Mouse (Mus musculus) CH12.LX (cell line): Measurements from ENCODE around the gene Ptgdr. TPM values are rescaled to one million over a fixed set of nuclear protein-coding genes. Genes with fewer than 3 reads are reported as not detected.
"Not testable (repeated sequence)": the region's sequence is repeated elsewhere in the genome, so short reads cannot be mapped to it uniquely, and the experiment has no call there.

Source experiments
- DNase-seq: peaks from one replicate; pipeline ENCODE4 v3.0.0-alpha.2; 2013; ENCODE audit errors: extremely low read depth
- H3K27ac ChIP-seq: 2 replicates; pipeline ENCODE4 v1.5.1; 2012; ENCODE audit warnings: low read depth, mild to moderate bottlenecking, control low read depth, moderate library complexity; ENCODE audit not compliant: insufficient read depth
- H3K27me3 ChIP-seq: replicated peaks from 2 replicates; pipeline ENCODE3; 2012; ENCODE audit warnings: inconsistent platforms
- H3K36me3 ChIP-seq, 2 experiments: replicated peaks in 1 of 2; 2 replicates each; pipeline versions ENCODE3 to v1.6.1; 2012; ENCODE audit warnings: inconsistent platforms in 1 of 2, low read length in 1 of 2, mild to moderate bottlenecking in 1 of 2, mixed read lengths in 1 of 2, moderate library complexity in 1 of 2; ENCODE audit not compliant: control insufficient read depth in 1 of 2, insufficient read depth in 1 of 2
- H3K4me1 ChIP-seq, 2 experiments: 2 replicates each; pipeline ENCODE4 v1.6.1; 2012; ENCODE audit warnings: inconsistent platforms in 1 of 2, moderate library complexity in 1 of 2; ENCODE audit not compliant: insufficient read depth in 2 of 2, control insufficient read depth in 1 of 2
- H3K4me2 ChIP-seq: 2 replicates; pipeline ENCODE4 v1.6.1; 2012; ENCODE audit warnings: low read depth, mild to moderate bottlenecking, control low read depth; ENCODE audit not compliant: poor library complexity, insufficient read depth, severe bottlenecking
- H3K4me3 ChIP-seq, 3 experiments: fragments of 150-350 bp in 1 of 3; sonication (generic) in 1 of 3; replicated peaks in 1 of 3; 2 replicates each; pipeline versions ENCODE3 to v1.5.1; 2011 to 2012; ENCODE audit warnings: low read depth in 2 of 3, low read length in 2 of 3, mild to moderate bottlenecking in 2 of 3, moderate library complexity in 2 of 3, control low read depth in 1 of 3, improper control_type of control experiment in 1 of 3, inconsistent platforms in 1 of 3, mixed read lengths in 1 of 3; ENCODE audit not compliant: poor library complexity in 1 of 3
- H3K79me2 ChIP-seq: replicated peaks from 2 replicates; pipeline ENCODE4 v1.6.1; 2012; ENCODE audit warnings: mild to moderate bottlenecking, moderate library complexity; ENCODE audit not compliant: control insufficient read depth, poor library complexity, insufficient read depth, severe bottlenecking; ENCODE audit errors: extremely low read depth
- H3K9ac ChIP-seq: 2 replicates; pipeline ENCODE4 v1.6.1; 2012; ENCODE audit warnings: low read depth, mild to moderate bottlenecking, control low read depth, moderate library complexity; ENCODE audit not compliant: insufficient read depth
- H3K9me3 ChIP-seq: replicated peaks from 2 replicates; pipeline ENCODE3; 2012; ENCODE audit warnings: low read length, inconsistent platforms, mixed read lengths
- ELF1 ChIP-seq: IDR thresholded peaks from 2 replicates; pipeline ENCODE4 v1.6.1; 2014; ENCODE audit warnings: low read depth, mild to moderate bottlenecking, inconsistent platforms, low read length, improper control_type of control experiment
- EP300 ChIP-seq: IDR thresholded peaks from 2 replicates; pipeline ENCODE4 v1.6.1; 2011; ENCODE audit warnings: low read length, improper control_type of control experiment
- ETS1 ChIP-seq: conservative IDR thresholded peaks from 2 replicates; pipeline ENCODE4 v1.6.1; 2012; ENCODE audit warnings: low read depth, mild to moderate bottlenecking, inconsistent platforms, low read length, improper control_type of control experiment, moderate library complexity
- GABPA ChIP-seq: IDR thresholded peaks from 2 replicates; pipeline ENCODE4 v1.6.1; 2012; ENCODE audit warnings: low read depth, low read length, improper control_type of control experiment, inconsistent platforms; ENCODE audit not compliant: insufficient replicate concordance
- IRF4 ChIP-seq: IDR thresholded peaks from 2 replicates; pipeline ENCODE4 v1.6.1; 2014; ENCODE audit warnings: low read depth, mild to moderate bottlenecking, inconsistent platforms, low read length, improper control_type of control experiment
- MAX ChIP-seq: IDR thresholded peaks from 2 replicates; pipeline ENCODE4 v1.6.1; 2011; ENCODE audit warnings: low read length, improper control_type of control experiment
- MEF2A ChIP-seq: IDR thresholded peaks from 2 replicates; pipeline ENCODE4 v1.6.1; 2014; ENCODE audit warnings: low read depth, mild to moderate bottlenecking, inconsistent platforms, low read length, improper control_type of control experiment, borderline replicate concordance
- MYC ChIP-seq: IDR thresholded peaks from 2 replicates; pipeline ENCODE4 v1.6.1; 2011; ENCODE audit warnings: low read depth, mild to moderate bottlenecking, improper control_type of control experiment, low read length
- NELFE ChIP-seq: IDR thresholded peaks from 2 replicates; pipeline ENCODE4 v1.6.1; 2011; ENCODE audit warnings: low read depth, low read length, improper control_type of control experiment
- PAX5 ChIP-seq: IDR thresholded peaks from 2 replicates; pipeline ENCODE4 v1.6.1; 2012; ENCODE audit warnings: low read length, inconsistent platforms, mixed read lengths
- RAD21 ChIP-seq: IDR thresholded peaks from 2 replicates; pipeline ENCODE4 v1.6.1; 2011; ENCODE audit warnings: low read depth, mild to moderate bottlenecking, low read length, improper control_type of control experiment, moderate library complexity
- USF2 ChIP-seq: conservative IDR thresholded peaks from 2 replicates; pipeline ENCODE4 v1.6.1; 2011; ENCODE audit warnings: low read depth, low read length, improper control_type of control experiment
- dilution Hi-C: fragments of 300-500 bp; cut with MboI; formaldehyde crosslinking; loops from 2 replicates; pipeline ENCODE4 v1.14.3; 2020; ENCODE audit warnings: low sequenced_read_pairs; ENCODE audit not compliant: extremely low pct_unique_long_range_greater_than_20kb, extremely low pct_ligation_motif_present
- in situ Hi-C: fragments of 300-500 bp; cut with MboI; formaldehyde crosslinking; loops from 3 replicates; pipeline ENCODE4 v1.14.3; 2019; ENCODE audit warnings: low sequenced_read_pairs, low pct_ligation_motif_present, low pct_unique_long_range_greater_than_20kb, mixed read lengths
- polyA plus RNA-seq: library from polyadenylated mRNA; unstranded; fragments of >175 nt; gene quantifications from 2 replicates; pipeline ENCODE4 v1.2.1, GENCODE M21; 2012; ENCODE audit warnings: low read depth; ENCODE audit not compliant: insufficient read length
- total RNA-seq, 2 experiments: library from RNA; depleted of rRNA; stranded (reverse); fragments of 300-350 nt in 1 of 2; fragments of >200 nt in 1 of 2; gene quantifications; 2 replicates each; pipeline ENCODE4 v1.2.3; 2012 to 2014

Ptgdr gene
- total and polyA plus RNA-seq, 3 experiments = not detected

DNA sequence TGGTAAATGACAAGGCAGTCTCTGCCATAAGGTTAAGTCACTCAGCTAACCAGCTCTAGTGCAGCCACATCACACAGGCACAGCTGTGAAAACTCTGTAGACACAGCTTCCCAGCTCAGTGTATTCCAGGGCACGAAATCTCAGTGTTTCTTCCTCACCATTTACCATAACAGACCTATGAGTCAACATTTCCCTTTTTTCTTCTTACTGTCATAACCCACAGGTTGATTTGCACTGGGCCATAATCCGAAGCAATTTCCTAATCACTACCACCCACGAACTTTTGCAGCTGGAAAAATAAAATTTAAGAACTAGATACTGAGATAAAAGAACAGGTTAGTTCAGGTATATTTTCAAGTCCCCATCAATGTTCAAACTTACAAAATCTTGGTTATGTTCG, 31.4 kb downstream of the Ptgdr start:
- DNase-seq = no peak
- H3K36me3 ChIP-seq = no peaks in the 10 kb centered on the region
- peaks cover 0 to under 1% of the 10 kb centered on the region in 2 experiments; a peak in 1 of 4 replicates for H3K4me1 ChIP-seq
- no peak overlapping the region for H3K9ac ChIP-seq
- H3K27me3 ChIP-seq = no peaks in the 10 kb centered on the region
- H3K27ac ChIP-seq = no peak overlapping the region
- H3K79me2 ChIP-seq = no peaks in the 10 kb centered on the region
- in situ Hi-C loops (no loop called here), dilution Hi-C loops (no loop called here)
- no peak overlapping the region for H3K4me2 ChIP-seq
- TF ChIP-seq EP300 (no peak), ETS1 (no peak), USF2 (no peak), MYC (no peak), GABPA (no peak), RAD21 (no peak)
- no peaks in the 10 kb centered on the region for H3K9me3 ChIP-seq
- no peak overlapping the region for H3K4me3 ChIP-seq

DNA sequence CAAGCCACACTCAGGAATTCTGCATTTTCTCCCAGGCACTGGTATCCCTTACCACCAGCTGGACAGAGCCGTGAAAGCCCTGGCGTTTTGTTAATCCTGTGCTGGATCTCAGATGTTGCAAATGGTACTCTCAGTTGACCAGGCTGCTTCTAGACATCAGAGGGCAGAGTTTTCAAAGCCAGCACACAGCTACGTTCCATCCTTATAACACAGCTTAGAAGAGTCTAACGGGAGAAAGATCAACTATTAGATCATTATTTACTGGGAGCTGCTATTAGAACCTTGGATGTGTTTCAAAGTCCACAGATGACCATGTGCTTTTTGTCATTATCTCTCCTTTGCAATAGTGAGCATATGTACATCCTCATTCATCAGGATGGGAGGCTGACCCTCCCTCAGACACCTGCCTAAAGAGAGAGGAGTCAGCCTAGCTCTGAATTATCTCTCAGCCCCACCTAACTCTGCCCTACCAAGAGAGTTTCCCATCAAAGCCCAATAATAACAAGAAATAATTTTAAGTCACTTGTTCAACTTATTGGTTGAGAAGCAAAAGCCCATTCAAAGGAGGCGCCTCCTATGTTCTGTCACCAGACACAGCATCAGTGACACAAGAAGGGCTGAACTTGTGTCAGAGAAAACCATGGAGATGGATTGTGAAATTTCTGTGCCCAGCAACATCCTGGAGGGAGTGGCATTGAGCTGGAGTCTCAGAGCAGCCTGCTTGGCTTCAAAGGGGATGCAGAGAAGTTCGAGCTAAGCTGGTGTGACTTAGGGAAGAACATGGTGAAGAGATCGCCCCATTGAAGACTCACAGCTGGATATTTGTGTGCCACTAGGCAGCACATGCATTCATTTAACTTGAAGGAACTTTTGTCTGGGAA, 37.8 kb downstream of the Ptgdr start:
- dilution Hi-C loops (no loop called here), in situ Hi-C loops (no loop called here)
- no peaks in the 10 kb centered on the region for H3K36me3 ChIP-seq

DNA sequence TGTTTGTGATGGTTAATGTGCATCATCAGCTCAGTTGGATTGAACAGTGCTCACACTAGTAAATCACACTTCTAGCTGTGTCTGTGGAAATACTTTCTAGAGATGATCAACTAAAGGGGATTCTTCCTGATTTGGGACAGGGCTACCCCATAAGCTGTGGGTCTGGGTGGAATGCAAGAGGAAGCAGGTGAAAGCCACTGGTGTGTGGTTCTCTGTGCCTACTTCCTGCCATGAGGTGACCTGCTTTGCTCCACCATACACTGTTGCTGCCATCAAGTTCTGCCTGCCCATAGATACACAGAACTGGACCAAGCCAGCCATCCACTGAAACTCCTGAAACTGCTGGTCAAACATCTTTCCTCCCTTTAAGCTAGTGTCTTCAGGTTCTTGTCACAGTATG, 46.0 kb downstream of the Ptgdr start:
- H3K36me3 ChIP-seq, dilution Hi-C loops, in situ Hi-C loops: not testable (repeated sequence)

More for the DNA sequence above, 37.8 kb downstream of the Ptgdr start:
- Histone ChIP-seq H3K9me3 (no peaks in the 10 kb centered on the region), H3K27ac (no peak overlapping the region), H3K9ac (no peak overlapping the region), H3K4me2 (no peak overlapping the region), H3K4me1 (no peaks in the 10 kb centered on the region), H3K27me3 (no peaks in the 10 kb centered on the region), H3K4me3 (no peak overlapping the region)
- DNase-seq = no peak
- TF ChIP-seq ELF1 (no peak), PAX5 (no peak), MEF2A (no peak), MAX (no peak), NELFE (no peak), IRF4 (no peak)
- TF ChIP-seq, all 38 proteins: peak for 0
- no peaks in the 10 kb centered on the region for H3K79me2 ChIP-seq

More for the DNA sequence above, 46.0 kb downstream of the Ptgdr start:
- H3K79me2 ChIP-seq, H3K27ac ChIP-seq, H3K4me2 ChIP-seq, DNase-seq, H3K27me3 ChIP-seq, H3K4me1 ChIP-seq, H3K4me3 ChIP-seq, H3K9me3 ChIP-seq, H3K9ac ChIP-seq: not testable (repeated sequence)

Other genes with a start within 250 kb of the Ptgdr start
- gene Gm5624, start 231.4 kb downstream of the Ptgdr start, total RNA-seq (2012; rRNA removed) = 10.6 and 13.4 TPM in 2 replicates
- gene Gm5624, start 231.4 kb downstream of the Ptgdr start, total RNA-seq (2014; rRNA removed) = 28.5 and 37.1 TPM in 2 replicates
- 17.6 and 26.3 TPM in 2 replicates for gene Gm5624, start 231.4 kb downstream of the Ptgdr start, polyA plus RNA-seq
- not detected in 2 replicates for gene Gm8257, start 152.9 kb downstream of the Ptgdr start, total RNA-seq (2012; rRNA removed)
- gene Gm8257, start 152.9 kb downstream of the Ptgdr start, total RNA-seq (2014; rRNA removed) = not detected in 2 replicates
- 1.1 and 2.8 TPM in 2 replicates for gene Gm8257, start 152.9 kb downstream of the Ptgdr start, polyA plus RNA-seq
- 0.13 TPM in 1 of 2 replicates, not detected in the other for gene Gm8267, start 109.0 kb downstream of the Ptgdr start, total RNA-seq (2012; rRNA removed)
- not detected in 2 replicates for gene Gm8267, start 109.0 kb downstream of the Ptgdr start, total RNA-seq (2014; rRNA removed)
- not detected in 2 replicates for gene Gm8267, start 109.0 kb downstream of the Ptgdr start, polyA plus RNA-seq
- gene Ptger2, start 128.8 kb upstream of the Ptgdr start, total RNA-seq (2012; rRNA removed) = not detected in 2 replicates
- not detected in 2 replicates for gene Ptger2, start 128.8 kb upstream of the Ptgdr start, total RNA-seq (2014; rRNA removed)
- not detected in 2 replicates for gene Ptger2, start 128.8 kb upstream of the Ptgdr start, polyA plus RNA-seq